Mouse (Mus musculus) lung, postnatal 10 days (tissue): ENCODE results near the gene Shank2.

Experiments used
- DNase-seq: peaks from one replicate; pipeline ENCODE4 v3.0.0; 2021

The Shank2 gene

DNA sequence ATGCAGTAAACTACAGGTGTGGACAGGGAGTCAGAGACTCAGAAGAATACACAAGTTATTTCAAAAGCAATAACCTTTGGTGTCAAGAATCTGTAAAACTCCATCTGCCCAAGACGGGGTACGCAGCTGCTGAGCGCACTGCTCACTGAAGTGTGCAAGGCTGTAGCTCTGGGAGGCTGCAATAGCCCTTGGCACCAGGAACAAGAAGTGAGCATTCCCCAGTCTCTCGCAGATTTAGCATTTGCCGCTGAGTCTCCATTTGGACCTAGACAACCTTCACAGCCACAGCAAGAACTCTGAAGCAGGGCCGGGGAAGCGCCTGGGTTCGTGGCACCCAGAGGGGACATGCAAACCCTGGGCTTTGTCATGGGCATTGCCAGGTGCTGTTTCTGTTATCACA lies 371.3 kb downstream of the Shank2 start:
- DNase-seq, result no peak

- no peak for DNase-seq
Observed at GRCm38 (mm10) chr7:144375483-144375882, 373.8 kb downstream of the Shank2 start.

GRCm38 (mm10) chr7:144378254-144378653 lies 376.5 kb downstream of the Shank2 start:
- no peak for DNase-seq

GRCm38 (mm10) chr7:144379243-144379884 lies 377.6 kb downstream of the Shank2 start:
- DNase-seq, result no peak

GRCm38 (mm10) chr7:144381588-144381987 lies 379.9 kb downstream of the Shank2 start:
- DNase-seq, result no peak

DNA sequence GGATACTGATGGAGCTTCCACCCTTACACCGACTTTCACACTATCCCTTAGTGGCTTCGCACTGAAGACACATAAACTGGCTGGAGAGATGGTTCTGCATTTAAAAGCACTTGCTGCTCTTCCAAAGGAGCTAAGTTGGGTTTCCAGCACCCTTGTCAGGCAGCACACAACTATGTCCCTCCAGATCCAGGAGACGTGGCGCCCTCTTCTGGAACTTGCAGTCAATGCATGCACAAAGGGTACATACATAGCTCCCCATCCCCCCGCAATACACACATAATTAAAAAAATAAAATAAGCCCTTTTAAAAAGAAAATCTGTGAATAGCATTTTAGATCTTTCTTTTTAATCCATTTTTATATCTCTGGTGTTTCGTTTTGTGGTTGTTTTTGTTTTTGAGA lies 385.8 kb downstream of the Shank2 start:
- no peak for DNase-seq

DNA sequence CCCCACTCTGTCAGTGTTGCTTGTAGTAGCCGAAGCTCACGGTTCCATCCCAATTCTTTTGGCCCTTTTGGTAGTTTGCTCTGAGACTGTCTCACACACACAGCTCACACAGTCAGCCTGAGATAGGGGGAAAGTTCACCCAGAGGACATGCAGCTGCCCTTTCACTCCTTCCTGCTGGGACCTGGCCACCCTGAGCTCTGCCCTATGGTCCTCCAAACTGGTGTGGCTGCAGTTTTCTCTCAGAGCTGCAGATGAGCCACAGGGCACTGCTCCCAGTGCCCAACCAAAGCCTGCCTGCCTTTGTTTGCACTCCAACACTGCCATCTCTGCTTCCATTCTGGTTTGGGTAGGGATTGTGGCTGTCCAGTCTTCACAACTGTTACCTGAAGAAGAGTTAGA lies 388.0 kb downstream of the Shank2 start:
- no peak for DNase-seq

- DNase-seq, result no peak
Observed at GRCm38 (mm10) chr7:144390676-144391075, 388.9 kb downstream of the Shank2 start.

DNA sequence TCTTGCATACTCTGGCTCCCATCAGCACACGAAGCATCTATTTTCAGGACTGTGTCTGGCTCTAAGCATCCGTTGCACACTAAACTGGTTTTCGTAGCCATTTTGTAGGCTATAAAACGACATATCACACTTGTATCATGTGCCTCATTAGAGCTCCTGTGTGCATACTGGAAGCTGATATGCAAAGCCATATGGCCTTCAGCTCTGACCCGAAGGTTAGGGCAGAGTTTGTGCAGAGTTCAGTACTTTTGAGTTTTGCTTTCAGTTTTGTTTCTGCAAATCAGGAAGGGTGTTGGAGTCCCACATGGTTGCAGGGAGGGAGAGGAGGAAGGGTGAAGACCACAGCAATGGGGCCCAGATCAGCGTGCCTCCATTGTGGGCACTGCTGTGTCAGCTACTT lies 390.0 kb downstream of the Shank2 start:
- no peak for DNase-seq

- no peak for DNase-seq
Observed at GRCm38 (mm10) chr7:144402492-144402891, 400.8 kb downstream of the Shank2 start.

DNA sequence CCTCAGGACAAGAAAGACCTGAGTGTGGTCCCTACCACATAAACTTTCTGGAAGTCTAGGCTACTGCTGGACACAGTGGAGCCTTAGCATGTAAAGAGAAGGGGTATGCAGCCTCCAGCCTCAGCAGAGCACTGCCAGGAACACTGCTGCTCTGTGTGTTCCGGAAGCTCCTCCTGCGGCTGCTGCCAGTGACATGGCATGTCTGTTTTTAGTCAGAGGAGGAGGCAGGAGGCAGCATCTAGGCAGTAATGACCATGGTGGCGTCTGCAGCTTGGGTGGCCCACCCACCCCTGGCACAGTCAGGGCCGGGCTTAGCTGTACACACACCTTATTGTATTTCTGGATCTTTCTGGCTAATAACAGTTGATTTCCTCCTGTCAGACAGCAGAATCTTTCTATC lies 405.9 kb downstream of the Shank2 start:
- peak; percentile 19 for DNase-seq

- DNase-seq, result no peak
Observed at GRCm38 (mm10) chr7:144408464-144409000, 406.8 kb downstream of the Shank2 start.

DNA sequence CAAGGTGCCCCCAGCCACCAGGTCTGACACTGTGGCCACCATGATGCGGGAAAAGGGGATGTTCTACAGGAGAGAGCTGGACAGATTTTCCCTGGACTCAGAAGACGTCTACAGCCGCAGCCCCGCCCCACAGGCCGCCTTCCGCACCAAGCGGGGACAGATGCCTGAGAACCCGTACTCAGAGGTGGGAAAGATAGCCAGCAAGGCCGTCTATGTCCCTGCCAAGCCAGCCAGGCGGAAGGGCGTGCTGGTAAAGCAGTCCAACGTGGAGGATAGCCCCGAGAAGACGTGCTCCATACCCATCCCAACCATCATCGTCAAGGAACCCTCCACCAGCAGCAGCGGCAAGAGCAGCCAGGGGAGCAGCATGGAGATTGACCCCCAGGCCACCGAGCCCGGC lies 408.0 kb downstream of the Shank2 start:
- no peak for DNase-seq

DNA sequence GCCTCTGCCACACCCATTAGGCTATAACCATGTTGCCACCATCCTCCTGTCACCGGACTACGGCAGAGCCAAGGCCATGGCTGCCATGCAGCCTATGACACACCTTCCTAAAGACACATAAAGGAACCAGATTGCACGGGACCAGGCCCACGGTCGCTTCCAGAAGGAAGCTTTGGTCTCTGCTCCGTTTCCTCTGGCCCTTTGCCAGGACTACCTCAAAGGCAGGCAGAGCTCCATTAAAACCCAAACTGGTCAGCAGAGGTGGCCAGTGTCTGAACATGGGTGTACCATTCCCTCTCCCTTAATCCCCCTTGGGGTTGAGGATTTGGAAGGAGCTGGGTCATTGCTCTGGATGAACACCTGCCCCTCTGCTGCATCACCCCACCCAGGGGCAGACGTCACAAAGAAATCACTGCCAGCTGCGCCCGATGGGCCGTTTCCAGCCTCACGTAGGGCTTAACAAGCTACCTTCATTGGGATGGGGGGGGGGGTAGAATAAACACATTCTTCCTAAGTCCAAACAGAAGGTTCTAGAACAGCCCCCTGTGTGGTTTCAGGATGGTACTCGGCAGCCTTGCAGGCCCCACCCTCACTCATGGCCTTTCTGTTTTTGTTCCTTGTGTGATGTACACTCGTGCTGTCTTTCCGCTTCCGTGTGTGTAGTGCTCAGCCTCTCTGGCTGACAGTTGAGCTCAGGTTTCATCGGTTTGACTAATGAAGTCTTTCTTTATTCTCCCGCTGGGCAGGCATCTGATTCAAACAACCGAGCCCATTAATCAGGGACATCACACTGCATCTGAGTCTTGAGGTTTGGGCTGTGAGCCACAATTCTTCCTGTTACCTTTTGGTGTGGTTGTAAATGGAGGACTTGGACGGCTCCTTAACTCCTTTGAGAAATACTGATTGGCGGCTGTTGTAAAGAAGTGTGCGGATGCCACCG lies 410.5 kb downstream of the Shank2 start:
- DNase-seq, result no peak

DNA sequence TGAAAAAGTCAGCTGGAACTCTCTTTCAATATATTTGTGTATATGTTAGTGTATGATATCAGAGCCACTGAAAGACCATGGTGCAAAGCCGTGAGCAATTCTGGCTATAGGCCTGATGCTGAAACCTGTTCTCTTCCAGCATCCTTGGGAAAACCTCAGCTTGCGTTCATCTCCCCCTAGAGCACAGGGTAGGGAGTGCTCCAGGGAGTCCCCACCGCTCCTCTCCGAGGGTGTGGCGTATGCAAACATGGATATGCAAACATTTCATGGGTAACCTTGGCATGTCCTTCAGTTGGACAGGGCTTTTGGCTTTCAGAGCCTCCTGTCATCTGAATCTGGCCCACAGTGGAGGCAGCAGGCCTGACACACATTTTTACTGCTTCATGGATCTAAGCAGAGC lies 412.9 kb downstream of the Shank2 start:
- no peak for DNase-seq

- DNase-seq, result peak; percentile 30
Observed at GRCm38 (mm10) chr7:144415795-144416194, 414.1 kb downstream of the Shank2 start.

GRCm38 (mm10) chr7:144417234-144417633 lies 415.5 kb downstream of the Shank2 start:
- DNase-seq, result no peak

GRCm38 (mm10) chr7:144417644-144418343 lies 416.1 kb downstream of the Shank2 start:
- DNase-seq, result peak; percentile 22

DNA sequence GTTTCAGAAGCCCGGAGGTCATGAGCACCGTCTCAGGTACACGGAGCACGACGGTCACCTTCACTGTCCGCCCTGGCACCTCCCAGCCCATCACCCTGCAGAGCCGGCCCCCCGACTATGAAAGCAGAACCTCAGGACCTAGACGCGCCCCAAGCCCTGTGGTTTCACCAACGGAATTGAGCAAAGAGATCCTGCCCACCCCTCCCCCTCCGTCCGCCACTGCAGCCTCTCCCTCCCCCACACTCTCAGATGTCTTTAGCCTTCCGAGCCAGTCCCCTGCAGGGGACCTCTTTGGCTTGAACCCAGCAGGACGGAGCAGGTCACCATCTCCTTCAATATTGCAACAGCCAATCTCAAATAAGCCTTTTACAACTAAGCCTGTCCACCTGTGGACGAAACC lies 418.8 kb downstream of the Shank2 start:
- DNase-seq, result no peak

- DNase-seq, result no peak
Observed at GRCm38 (mm10) chr7:144421478-144421877, 419.8 kb downstream of the Shank2 start.

GRCm38 (mm10) chr7:144425953-144426352 lies 424.2 kb downstream of the Shank2 start:
- DNase-seq, result peak; percentile 59

GRCm38 (mm10) chr7:144426594-144426993 lies 424.9 kb downstream of the Shank2 start:
- DNase-seq, result no peak

- DNase-seq, result no peak
Observed at GRCm38 (mm10) chr7:144427460-144427859, 425.7 kb downstream of the Shank2 start.
